Mouse (Mus musculus) layer of hippocampus, adult 9-11 months (tissue): ENCODE measurements around the gene Enpp3.

ENCODE experiments used
- DNase-seq: peaks from one replicate; pipeline ENCODE4 v3.0.0; 2022

Enpp3 gene

DNA sequence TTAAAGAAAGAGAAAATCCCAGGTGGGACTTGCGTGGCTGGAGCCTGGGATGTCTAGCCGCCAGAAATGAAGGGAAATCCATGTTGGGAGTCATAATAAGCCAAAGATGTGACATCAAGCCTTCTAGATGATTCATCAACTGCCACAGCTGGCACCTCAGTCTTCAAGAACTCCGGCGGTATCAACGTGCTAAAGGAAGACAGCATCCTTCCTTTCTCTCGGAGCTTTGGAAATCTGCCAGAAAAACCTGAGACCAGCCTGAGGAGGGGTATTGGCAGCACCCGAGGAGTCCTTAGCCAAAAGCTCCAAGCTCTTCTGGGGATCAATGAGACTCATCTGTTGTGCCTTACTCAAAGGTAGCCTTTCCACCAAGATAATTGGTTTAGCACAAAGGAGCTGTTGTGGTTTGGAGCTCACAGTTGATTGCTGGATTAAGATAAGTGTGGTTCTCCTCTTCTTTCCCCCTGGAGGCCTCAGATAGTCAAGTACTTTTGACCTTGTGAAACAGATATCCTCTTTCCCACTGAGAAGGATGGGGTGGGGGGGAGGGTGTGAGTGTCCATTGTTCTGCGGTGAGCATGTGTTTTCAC, 84.2 kb downstream of the Enpp3 start:
- no peak for DNase-seq

GRCm38 (mm10) chr10:24754874-24755540, 87.6 kb downstream of the Enpp3 start:
- no peak for DNase-seq

DNA sequence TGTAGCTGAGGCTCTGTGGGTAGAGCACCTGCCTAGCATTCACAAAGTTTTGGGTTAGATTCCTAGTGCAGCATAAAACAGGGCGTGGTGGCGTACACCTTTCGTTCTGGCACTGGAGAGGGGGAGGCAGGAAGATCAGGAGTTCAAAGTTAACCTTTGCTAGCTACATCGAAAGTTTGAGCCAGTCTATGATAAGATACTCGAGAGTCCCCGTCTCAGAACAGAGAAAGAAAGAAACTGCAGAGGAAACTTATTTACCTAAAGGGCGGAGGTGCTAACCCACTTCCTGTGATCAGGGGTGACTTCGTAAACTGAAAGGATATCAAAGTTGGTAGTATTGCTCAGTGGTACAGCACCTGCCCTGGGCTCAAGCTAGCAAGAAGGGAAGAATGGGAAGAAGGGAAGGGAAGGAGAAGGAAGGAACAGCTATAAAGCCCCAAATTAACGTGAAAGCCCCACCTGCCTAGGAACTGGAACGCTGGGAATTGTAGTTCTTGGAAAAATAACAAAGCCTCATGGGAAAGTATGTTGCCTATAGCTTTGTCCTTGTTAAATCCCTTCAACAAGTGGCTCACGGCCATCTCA, 88.3 kb downstream of the Enpp3 start:
- DNase-seq, result no peak

DNA sequence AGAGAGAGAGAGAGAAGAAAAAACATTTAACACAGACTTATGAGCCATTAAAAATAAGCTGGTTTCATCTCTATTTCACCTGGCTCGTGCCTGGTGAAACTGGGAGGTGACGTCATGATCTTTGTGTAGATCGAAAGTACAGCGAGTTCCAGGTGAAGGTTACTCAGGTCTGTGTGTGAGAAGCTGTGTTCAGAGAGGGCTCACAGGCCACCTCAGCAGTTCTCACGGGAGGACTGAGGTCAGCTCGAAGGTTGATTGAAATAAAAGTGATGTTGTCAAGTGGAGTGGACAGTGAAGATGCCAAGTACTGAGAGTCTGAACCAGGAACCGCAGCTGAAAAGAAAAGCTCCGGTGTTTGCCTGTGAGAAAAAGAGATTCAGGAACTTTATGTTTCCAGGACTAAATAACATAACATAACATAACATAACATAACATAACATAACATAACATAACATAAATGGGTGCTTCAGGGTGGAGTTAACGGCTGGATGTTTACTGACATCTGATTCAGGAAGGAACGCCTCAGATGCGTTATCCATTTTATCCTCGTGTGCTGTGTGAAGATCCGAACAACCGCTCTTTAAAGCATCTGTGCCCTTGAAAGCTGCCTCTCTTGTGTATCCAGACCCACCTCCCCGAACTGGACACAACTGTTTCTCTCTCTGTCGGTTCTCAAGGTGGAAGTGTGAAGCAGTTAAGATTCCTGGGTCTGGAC, 88.9 kb downstream of the Enpp3 start:
- DNase-seq, result no peak

- DNase-seq, result no peak
These were observed 99.6 kb downstream of the Enpp3 start for GRCm38 (mm10) chr10:24742950-24743487.

DNA sequence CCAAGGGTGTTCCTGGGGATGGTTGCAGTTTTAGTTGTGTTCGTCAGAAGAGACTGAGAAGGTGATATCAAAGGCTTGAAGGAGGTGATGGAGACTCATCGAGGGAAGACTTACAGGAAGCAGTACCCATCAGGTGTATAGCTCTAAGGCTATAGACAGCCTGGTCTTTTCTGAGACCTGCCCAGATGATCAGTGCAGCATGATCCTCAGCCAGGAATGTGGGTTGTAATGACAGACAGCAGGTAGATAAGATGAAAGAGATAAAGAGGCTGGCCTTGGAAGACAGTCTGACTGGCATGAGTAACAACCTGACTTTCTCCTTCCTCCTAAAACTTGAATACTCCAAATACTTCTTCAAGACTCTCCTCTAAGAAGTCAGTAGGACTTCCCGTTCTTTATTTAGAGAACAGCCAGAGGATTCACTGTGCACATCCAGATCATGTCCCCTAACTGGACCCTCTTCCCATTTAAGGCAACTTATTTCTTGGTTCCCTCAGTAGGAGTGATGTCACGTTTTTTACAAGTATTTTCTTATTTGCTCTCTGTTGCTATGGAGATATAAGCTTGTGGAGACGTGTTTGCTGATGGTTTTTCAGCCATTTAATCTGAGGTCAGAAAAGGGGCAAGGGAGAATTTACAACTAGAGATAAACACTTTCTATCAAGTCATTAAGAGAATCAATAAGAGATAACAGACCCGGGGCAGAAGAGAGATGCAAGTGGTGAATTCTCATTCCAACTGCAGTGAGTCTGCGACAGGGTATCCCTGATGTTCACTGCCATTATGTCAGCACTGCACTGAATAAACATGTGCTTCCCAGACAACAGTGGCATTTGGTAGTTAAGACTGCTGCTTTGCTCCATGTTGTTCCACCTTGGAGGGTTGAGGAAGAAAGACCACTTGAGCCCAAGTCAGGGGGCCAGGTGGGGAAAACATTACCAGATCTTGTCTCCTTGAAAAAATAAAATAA, 101.1 kb downstream of the Enpp3 start:
- DNase-seq, result no peak

- no peak for DNase-seq
These were observed 103.5 kb downstream of the Enpp3 start for GRCm38 (mm10) chr10:24739171-24739570.

DNA sequence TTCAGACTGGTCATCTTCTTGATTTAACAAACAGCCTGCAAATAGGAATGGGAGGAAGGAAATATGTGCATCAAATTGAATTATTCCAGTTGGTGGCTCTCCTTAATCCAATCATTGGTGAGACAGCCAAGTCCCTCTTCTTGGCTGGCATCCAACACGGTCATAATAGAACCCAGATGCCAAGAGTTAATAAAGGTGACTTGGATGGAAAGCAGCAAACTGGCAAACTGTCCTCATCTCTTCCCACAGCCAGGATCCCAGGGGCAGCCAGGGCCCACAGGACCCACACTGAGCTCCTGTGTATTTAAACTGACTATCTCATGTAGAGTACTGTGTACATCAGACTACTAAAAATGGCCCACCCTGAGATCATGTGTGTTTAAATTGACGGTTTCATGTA, 104.2 kb downstream of the Enpp3 start:
- DNase-seq, result no peak

DNA sequence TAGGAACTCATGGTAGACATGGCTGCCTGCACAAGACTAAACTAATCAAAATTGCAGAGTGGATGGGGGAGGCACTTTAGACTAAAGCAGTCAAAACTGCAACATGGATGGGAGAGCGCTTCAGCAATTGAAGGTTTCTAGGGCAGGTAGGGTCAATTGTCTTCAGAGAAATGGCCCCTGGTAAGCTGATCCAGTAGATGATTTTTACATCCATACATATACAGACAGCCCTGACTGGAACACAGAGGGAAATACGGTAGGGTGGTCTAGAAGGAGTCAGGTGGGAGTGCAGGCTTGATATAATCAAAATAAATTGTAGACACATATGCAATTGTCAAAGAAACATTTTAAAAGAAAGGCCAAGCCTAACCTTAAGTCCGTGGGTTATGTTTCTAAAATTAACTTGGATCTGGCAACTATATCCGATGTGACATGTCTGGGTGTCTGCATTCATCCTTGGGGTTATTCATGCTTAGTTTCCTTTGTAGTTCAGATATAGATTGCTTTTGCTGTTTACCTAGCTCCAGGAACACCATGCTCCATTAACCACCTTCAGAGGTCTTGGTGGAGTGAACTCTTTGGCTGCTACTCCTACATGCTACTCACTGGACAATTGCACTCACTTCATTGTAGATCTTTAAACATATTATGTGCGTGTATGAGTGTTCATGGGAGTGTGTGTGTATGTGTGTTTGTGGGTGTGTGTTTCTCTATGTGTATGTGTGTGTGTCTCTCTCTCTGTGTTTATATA, 107.4 kb downstream of the Enpp3 start:
- DNase-seq, result no peak

DNA sequence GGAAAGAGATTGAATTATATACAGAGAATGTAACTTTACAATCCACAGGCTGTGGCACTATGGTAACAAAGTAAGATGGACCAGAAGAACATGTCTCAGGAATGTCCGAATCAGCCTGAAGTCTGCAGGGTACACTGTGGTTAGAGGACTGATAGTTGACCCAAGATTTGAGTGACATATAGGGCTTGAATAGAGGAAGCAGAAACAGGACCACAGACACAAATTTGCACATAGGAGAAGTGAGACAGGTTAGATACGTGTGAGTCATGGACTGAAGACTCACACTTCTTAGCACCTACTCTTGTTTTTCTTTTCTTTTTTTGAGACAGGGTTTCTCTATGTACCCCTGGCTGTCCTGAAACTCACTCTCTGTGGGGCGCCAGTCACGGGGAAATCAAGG, 115.1 kb downstream of the Enpp3 start:
- no peak for DNase-seq

DNA sequence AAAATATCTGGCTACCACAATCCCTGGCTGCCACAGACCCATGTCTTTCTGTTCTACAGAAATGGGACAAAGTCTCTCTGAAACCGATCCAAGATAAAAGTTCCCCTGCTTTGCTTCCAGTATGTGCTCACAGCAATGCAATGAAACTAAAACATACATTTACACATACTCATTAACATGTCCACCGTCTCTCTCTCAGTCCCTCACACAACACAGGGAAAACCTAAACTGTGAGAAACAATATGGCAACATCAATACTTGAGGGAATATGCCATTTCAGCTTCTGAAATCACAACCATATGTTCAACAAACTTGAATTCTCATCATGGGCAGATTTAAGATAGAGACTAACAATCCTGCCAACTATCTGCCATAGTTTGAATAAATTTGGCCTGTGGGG, 117.4 kb downstream of the Enpp3 start:
- no peak for DNase-seq
